Mouse (Mus musculus): ENCODE results near the gene BC030499. TPM values are rescaled to one million over a fixed set of nuclear protein-coding genes. Genes with fewer than 3 reads are reported as not detected.

BC030499 gene
- total RNA-seq, 1 experiment from 2014 or later, result 0.41 TPM

Other genes with a start within 250 kb of the BC030499 start
- gene Eral1, start 210.5 kb upstream of the BC030499 start, total RNA-seq (2021), result 28.8 and 31.6 TPM in 2 replicates
- 18.1 and 19.1 TPM in 2 replicates for gene Fam222b, start 196.2 kb upstream of the BC030499 start, total RNA-seq (2021)
- gene Traf4, start 125.3 kb upstream of the BC030499 start, total RNA-seq (2021), result 47.2 and 50.7 TPM in 2 replicates
- 8.5 and 9.0 TPM in 2 replicates for gene Nek8, start 114.2 kb upstream of the BC030499 start, total RNA-seq (2021)
- gene Tlcd1, start 114.1 kb upstream of the BC030499 start, total RNA-seq (2021), result 36.4 and 46.4 TPM in 2 replicates
- 1,759 and 1,890 TPM in 2 replicates for gene Rpl23a, start 107.3 kb upstream of the BC030499 start, total RNA-seq (2021)
- gene Rab34, start 102.4 kb upstream of the BC030499 start, total RNA-seq (2021), result 89.2 and 92.2 TPM in 2 replicates
- gene Proca1, start 97.4 kb upstream of the BC030499 start, total RNA-seq (2021), result 17.6 and 26.3 TPM in 2 replicates
- 75.3 and 78.8 TPM in 2 replicates for gene Sdf2, start 45.1 kb upstream of the BC030499 start, total RNA-seq (2021)
- gene Supt6, start 44.9 kb upstream of the BC030499 start, total RNA-seq (2021), result 60.1 and 65.4 TPM in 2 replicates
- gene 2610507B11Rik, start 29.1 kb upstream of the BC030499 start, total RNA-seq (2021), result 146 and 153 TPM in 2 replicates
- gene Spag5, start 10.7 kb downstream of the BC030499 start, total RNA-seq (2021), result 9.7 and 12.4 TPM in 2 replicates
- gene Aldoc, start 32.1 kb downstream of the BC030499 start, total RNA-seq (2021), result 8.8 and 9.2 TPM in 2 replicates
- 43.0 and 47.6 TPM in 2 replicates for gene Pigs, start 37.6 kb downstream of the BC030499 start, total RNA-seq (2021)
- gene Unc119, start 52.6 kb downstream of the BC030499 start, total RNA-seq (2021), result 24.4 and 26.8 TPM in 2 replicates
- gene Foxn1, start 95.7 kb downstream of the BC030499 start, total RNA-seq (2021), result 0.15 TPM in 1 of 2 replicates, not detected in the other
- gene Slc13a2, start 131.4 kb downstream of the BC030499 start, total RNA-seq (2021), result not detected in 2 replicates
- gene Slc46a1, start 174.9 kb downstream of the BC030499 start, total RNA-seq (2021), result 16.7 and 20.5 TPM in 2 replicates
- gene Sarm1, start 206.9 kb downstream of the BC030499 start, total RNA-seq (2021), result 3.3 and 4.9 TPM in 2 replicates
- 23.9 and 283 TPM in 2 replicates for gene Vtn, start 208.2 kb downstream of the BC030499 start, total RNA-seq (2021)
- gene Sebox, start 212.6 kb downstream of the BC030499 start, total RNA-seq (2021), result not detected in 2 replicates
- 26.3 and 29.6 TPM in 2 replicates for gene Tmem199, start 221.3 kb downstream of the BC030499 start, total RNA-seq (2021)
- 177 and 186 TPM in 2 replicates for gene Poldip2, start 221.4 kb downstream of the BC030499 start, total RNA-seq (2021)
- 47.9 and 49.4 TPM in 2 replicates for gene Tnfaip1, start 245.5 kb downstream of the BC030499 start, total RNA-seq (2021)
- gene Ift20, start 245.5 kb downstream of the BC030499 start, total RNA-seq (2021), result 81.5 and 90.2 TPM in 2 replicates

All from adrenal gland, postnatal 14 days (tissue).